Mouse (Mus musculus) midbrain, embryonic 16.5 days (tissue): ENCODE data around the gene Nap1l4. TPM values are rescaled to one million over a fixed set of nuclear protein-coding genes. Genes with fewer than 3 reads are reported as not detected.
"Not testable (repeated sequence)": the region's sequence is repeated elsewhere in the genome, so short reads cannot be mapped to it uniquely, and the experiment has no call there.

Experiments used
- ATAC-seq: fragments of 200-750 bp; cut with Nextera tagmentation; 2 replicates; pipeline ENCODE4 v1.8.0; 2017; ENCODE audit warnings: moderate TSS enrichment
- H3K27ac ChIP-seq: fragments of 300-500 bp; sonication (generic); 2 replicates; pipeline ENCODE4 v1.5.1; 2014; ENCODE audit warnings: mild to moderate bottlenecking, low read length, mixed read lengths
- H3K27me3 ChIP-seq: fragments of 300-500 bp; sonication (generic); 2 replicates; pipeline ENCODE4 v1.6.1; 2014; ENCODE audit warnings: low read depth, low read length, mixed read lengths; ENCODE audit not compliant: control insufficient read depth, insufficient read depth
- H3K36me3 ChIP-seq: fragments of 300-500 bp; sonication (generic); 2 replicates; pipeline ENCODE4 v1.6.1; 2014; ENCODE audit warnings: mild to moderate bottlenecking, low read length, moderate library complexity, mixed read lengths; ENCODE audit not compliant: control insufficient read depth, insufficient read depth
- H3K4me1 ChIP-seq: fragments of 300-500 bp; sonication (generic); 2 replicates; pipeline ENCODE4 v1.6.1; 2014; ENCODE audit warnings: mild to moderate bottlenecking, low read length, mixed read lengths; ENCODE audit not compliant: control insufficient read depth, insufficient read depth
- H3K4me2 ChIP-seq: fragments of 300-500 bp; sonication (generic); 2 replicates; pipeline ENCODE4 v1.6.1; 2014; ENCODE audit warnings: mild to moderate bottlenecking, low read length, mixed read lengths
- H3K4me3 ChIP-seq: fragments of 300-500 bp; sonication (generic); 2 replicates; pipeline ENCODE4 v1.5.1; 2014; ENCODE audit warnings: low read depth, mild to moderate bottlenecking, low read length, moderate library complexity, mixed read lengths
- H3K9ac ChIP-seq: fragments of 300-500 bp; sonication (generic); 2 replicates; pipeline ENCODE4 v1.6.1; 2014; ENCODE audit warnings: low read depth, low read length, mixed read lengths
- H3K9me3 ChIP-seq: fragments of 300-500 bp; sonication (generic); replicated peaks from 2 replicates; pipeline ENCODE4 v1.6.1; 2014; ENCODE audit warnings: mild to moderate bottlenecking, low read length, mixed read lengths; ENCODE audit not compliant: control insufficient read depth, poor library complexity, severe bottlenecking
- WGBS: fragments of 180-500 bp; shearing (Covaris S2); extraction: QIAGEN DNeasy Blood & Tissue Kit; methylation state at CpG from one replicate; pipeline ENCODE4 v1.1.7; 2014; 5-methylcytosine and 5-hydroxymethylcytosine counted together
- polyA plus RNA-seq: library from polyadenylated mRNA; unstranded; fragments of >200 nt; fragmentation: Nextera tagmentation; extraction: Ambion mirVana; gene quantifications from 2 replicates; pipeline ENCODE4 v1.2.1, GENCODE M21; 2015

Gene Nap1l4
- polyA plus RNA-seq, 1 experiment from 2014 or later, result 327 TPM

DNA sequence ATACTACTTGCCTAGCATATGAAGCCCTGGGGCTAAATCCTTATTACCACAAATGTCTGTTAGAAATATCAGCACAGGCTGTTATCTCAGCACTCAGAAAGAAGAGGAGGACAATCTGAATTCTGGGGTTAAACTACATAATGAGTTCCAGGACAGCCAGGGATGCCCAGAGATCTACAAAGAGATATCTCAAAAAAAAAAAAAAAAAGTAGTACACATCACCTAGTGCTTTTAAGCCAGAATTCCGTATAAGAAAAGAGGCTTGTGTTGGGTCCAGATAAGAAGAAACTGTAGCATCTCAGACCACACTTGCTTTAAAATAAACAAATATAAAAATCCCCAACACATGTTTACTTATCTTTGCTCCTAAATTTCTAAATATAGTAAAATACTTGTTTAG lies 10.2 kb downstream of the Nap1l4 start:
- no peaks in the 10 kb centered on the region for H3K27me3 ChIP-seq
- WGBS, result 81% methylated on average over 1 of the region's 1 CpGs
- peaks cover 29% of the 10 kb centered on the region for H3K36me3 ChIP-seq
- no peak overlapping the region for H3K27ac ChIP-seq
- H3K9me3 ChIP-seq, result no peaks in the 10 kb centered on the region
- ATAC-seq, result no peak
- 0 out of 2 replicates have a peak, but pooled peaks cover 2% of the 10 kb centered on the region for H3K4me1 ChIP-seq
- H3K4me3 ChIP-seq, result no peak overlapping the region
- H3K9ac ChIP-seq, result no peak overlapping the region
- H3K4me2 ChIP-seq, result no peak overlapping the region

DNA sequence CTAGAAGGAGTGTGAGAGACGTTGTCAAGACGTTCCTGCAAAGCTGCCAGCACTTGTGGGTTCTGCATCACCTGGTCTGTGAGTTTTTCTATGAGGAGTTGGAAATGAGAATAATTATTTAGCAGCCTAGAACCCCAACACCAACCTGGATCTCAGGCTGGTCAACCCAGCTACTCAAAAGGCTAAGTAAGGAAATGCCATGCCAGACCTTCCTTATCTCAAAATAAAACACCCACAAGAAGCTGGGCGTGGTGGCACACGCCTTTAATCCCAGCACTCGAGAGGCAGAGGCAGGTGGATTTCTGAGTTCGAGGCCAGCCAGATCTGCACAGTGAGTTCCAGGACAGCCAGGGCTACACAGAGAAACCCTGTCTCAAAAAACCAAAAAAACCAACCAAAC lies 10.7 kb downstream of the Nap1l4 start:
- H3K9me3 ChIP-seq, H3K27me3 ChIP-seq, H3K9ac ChIP-seq, H3K4me3 ChIP-seq, H3K4me2 ChIP-seq, H3K4me1 ChIP-seq, H3K27ac ChIP-seq, ATAC-seq: not testable (repeated sequence)
- peaks cover 29% of the 10 kb centered on the region for H3K36me3 ChIP-seq
- WGBS, result 89% methylated on average over 6 of the region's 6 CpGs

DNA sequence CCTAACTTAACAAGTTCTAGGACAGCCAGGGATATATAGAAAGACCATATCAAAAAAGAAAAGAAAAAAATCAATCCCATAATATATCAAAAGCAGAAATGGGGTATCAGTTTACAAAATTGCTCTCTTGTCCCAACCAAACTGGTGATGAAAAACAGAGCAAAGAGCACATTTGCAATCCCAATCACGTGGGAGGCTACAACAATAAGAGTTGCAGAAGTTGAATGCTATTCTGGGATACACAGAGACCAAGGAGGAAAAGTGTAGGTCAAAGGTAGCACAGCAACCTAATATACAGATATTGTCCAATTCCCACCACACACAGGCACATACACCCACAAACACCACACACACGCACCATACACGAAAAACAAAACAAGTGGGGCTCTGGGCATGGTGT lies 12.7 kb downstream of the Nap1l4 start:
- no peak for ATAC-seq
- Histone ChIP-seq H3K4me1 (no peaks in the 10 kb centered on the region), H3K9me3 (no peaks in the 10 kb centered on the region), H3K27ac (no peak overlapping the region), H3K4me3 (no peak overlapping the region), H3K27me3 (no peaks in the 10 kb centered on the region), H3K4me2 (no peak overlapping the region), H3K9ac (no peak overlapping the region), H3K36me3 (peaks cover 41% of the 10 kb centered on the region)
- WGBS, result 92% methylated on average over 3 of the region's 3 CpGs

DNA sequence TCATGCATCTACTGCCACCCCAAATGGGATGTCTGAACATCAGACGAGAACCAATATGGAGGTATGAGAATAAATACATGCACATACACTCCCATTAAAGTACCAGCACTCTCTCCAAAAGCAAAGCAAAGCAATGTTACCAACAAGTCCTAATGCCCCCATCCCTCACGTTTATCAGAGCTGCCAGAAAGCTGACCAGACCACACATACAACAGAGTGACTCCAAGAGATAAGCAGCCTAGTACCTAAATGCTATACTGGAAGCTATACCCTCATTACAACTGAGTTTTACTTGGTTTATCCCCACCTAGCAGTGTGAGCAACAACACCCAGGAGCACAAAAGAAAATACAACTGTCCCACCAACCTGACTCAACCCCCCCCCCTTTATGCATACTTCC lies 15.6 kb downstream of the Nap1l4 start:
- ATAC-seq, result no peak
- H3K4me2 ChIP-seq, result no peak overlapping the region

DNA sequence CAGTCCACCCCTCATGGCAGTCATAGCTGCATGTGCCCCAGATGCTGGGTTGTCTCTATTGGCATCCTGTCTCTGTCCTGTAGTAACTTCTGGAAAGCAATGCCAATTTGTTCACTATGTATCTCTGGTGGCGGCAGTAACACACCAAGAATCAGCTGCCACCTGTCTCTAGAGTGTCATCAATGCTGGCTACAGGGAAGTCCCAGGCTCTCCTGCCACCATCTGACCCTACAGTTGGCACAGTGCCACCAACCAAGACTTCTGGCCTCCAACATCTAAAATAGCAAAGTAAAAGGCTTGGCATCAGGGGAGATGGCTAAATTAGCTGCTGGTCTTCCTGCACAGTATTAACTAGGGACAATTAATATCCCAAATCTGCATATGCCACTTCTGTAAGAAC lies 16.5 kb downstream of the Nap1l4 start:
- no peak overlapping the region for H3K27ac ChIP-seq
- peaks cover 49% of the 10 kb centered on the region for H3K36me3 ChIP-seq
- H3K4me3 ChIP-seq, result no peak overlapping the region
- H3K9me3 ChIP-seq, result no peaks in the 10 kb centered on the region
- no peak overlapping the region for H3K4me2 ChIP-seq
- H3K4me1 ChIP-seq, result no peaks in the 10 kb centered on the region
- WGBS, result 93% methylated on average over 1 of the region's 1 CpGs
- ATAC-seq, result no peak
- no peak overlapping the region for H3K9ac ChIP-seq
- H3K27me3 ChIP-seq, result no peaks in the 10 kb centered on the region

More for the DNA sequence above, 15.6 kb downstream of the Nap1l4 start:
- Histone ChIP-seq H3K4me3 (no peak overlapping the region), H3K27ac (no peak overlapping the region), H3K4me1 (no peaks in the 10 kb centered on the region), H3K27me3 (no peaks in the 10 kb centered on the region), H3K36me3 (peaks cover 50% of the 10 kb centered on the region), H3K9ac (no peak overlapping the region), H3K9me3 (no peaks in the 10 kb centered on the region)
- WGBS, result 91% methylated on average over 2 of the region's 2 CpGs

DNA sequence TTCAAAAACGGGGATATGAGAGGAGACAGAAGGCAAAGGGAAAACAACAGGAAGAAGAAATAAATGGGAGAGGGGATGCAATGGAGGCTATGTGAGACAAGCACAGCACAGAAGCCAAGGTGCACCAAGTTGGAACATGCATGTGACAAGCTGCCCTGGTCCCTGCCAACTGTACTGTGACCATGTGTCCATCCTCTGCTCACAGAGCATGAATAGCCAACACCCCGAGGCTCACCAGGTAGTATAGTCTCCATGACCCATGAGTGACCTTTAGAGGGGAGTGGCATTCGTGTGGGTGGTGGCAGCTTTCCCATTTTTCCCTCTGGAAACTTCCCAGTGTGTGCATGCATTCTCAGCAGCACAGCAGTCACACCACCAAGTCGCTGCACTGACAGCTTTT lies 29.6 kb downstream of the Nap1l4 start:
- ATAC-seq, result no peak
- H3K27me3 ChIP-seq, result no peaks in the 10 kb centered on the region
- no peaks in the 10 kb centered on the region for H3K9me3 ChIP-seq
- H3K27ac ChIP-seq, result no peak overlapping the region
- H3K4me3 ChIP-seq, result no peak overlapping the region
- WGBS, result 86% methylated on average over 4 of the region's 4 CpGs
- H3K36me3 ChIP-seq, result peaks cover 58% of the 10 kb centered on the region
- H3K9ac ChIP-seq, result no peak overlapping the region
- no peak overlapping the region for H3K4me2 ChIP-seq
- no peaks in the 10 kb centered on the region for H3K4me1 ChIP-seq

DNA sequence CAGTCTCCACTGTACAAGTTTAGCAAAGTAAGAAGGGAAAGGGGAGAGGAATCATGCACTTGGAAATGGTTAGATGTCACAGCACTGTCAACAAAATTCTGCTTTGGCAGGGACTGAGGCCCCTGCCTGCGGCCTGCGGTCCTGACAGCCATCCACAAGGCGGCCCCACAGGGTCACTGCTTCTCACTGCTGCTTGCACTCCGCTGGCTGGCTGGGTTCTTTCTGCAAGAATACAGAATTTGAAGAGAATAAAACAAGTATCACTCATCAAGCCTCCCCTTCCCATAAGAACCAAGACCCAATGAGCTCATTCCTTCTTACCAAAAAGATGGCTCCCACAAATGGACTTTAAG lies 34.5 kb downstream of the Nap1l4 start:
- WGBS, result 94% methylated on average over 4 of the region's 4 CpGs
- Histone ChIP-seq H3K4me3 (no peak overlapping the region), H3K4me2 (no peak overlapping the region), H3K36me3 (peaks cover 38% of the 10 kb centered on the region), H3K27me3 (no peaks in the 10 kb centered on the region), H3K9me3 (no peaks in the 10 kb centered on the region), H3K4me1 (no peaks in the 10 kb centered on the region), H3K9ac (no peak overlapping the region), H3K27ac (no peak overlapping the region)
- ATAC-seq, result no peak

DNA sequence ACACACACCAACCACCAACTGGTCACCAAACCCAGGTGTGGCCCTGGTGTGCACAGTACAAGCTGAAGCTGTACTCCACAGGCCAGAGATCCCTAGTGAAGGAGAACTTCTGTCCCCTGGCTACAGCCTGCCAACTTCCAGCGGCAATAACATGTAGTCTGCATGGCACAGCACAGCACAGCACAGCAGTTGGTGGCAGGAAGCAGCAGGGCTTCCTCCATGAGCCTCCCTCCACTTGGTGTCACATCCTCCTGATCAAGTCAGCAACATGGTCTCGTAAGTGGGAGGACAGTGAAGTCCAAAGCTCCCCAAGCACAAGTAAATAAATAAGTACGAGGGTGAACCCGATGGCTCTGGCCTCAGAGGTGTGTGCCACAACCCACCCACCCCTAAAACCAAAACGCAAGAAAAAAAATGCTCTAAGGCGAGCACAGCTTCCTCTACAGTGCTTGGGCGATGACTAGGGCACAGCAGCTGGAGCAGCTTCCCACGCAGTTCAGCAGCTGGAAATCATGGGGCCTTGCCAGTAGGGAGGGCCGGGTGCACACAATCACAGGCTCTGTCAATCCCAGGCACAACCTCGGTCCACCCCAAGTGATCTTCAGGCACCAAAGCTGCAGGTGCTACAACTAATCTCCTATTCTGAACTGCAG lies 35.0 kb downstream of the Nap1l4 start:
- 93% methylated on average over 10 of the region's 10 CpGs for WGBS
- ATAC-seq, result no peak
- Histone ChIP-seq H3K9ac (no peak overlapping the region), H3K27me3 (no peaks in the 10 kb centered on the region), H3K4me2 (no peak overlapping the region), H3K4me3 (no peak overlapping the region), H3K4me1 (no peaks in the 10 kb centered on the region), H3K36me3 (peaks cover 33% of the 10 kb centered on the region), H3K9me3 (no peaks in the 10 kb centered on the region), H3K27ac (no peak overlapping the region)

DNA sequence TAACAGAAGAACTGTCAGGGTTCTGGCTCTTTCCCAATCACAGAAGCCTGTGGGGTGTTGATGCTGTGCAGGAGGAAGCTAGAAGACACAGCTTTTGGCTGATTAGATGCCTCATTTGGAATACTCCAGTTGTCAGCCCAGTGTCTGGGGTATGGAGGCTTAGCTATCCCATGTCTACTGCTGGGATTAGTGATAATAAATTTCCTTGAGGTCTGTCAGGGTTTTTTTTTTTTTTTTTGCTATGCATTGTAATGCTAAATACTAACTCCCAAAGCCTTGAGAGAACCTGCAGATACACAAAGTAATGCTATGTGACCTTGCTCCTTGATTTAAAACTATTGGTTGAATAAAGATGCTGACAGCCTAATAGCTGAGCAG lies 37.6 kb downstream of the Nap1l4 start:
- peaks cover 25% of the 10 kb centered on the region for H3K36me3 ChIP-seq
- no peaks in the 10 kb centered on the region for H3K4me1 ChIP-seq
- no peak for ATAC-seq
- H3K9me3 ChIP-seq, result no peaks in the 10 kb centered on the region
- H3K27me3 ChIP-seq, result no peaks in the 10 kb centered on the region
- H3K4me3 ChIP-seq, result no peak overlapping the region
- H3K27ac ChIP-seq, result no peak overlapping the region
- H3K4me2 ChIP-seq, result no peak overlapping the region
- no peak overlapping the region for H3K9ac ChIP-seq
